Mouse (Mus musculus) stomach, postnatal 0 days (tissue): ENCODE measurements around the gene Rps6kb2.

Source experiments
- CTCF ChIP-seq: IDR thresholded peaks from 2 replicates; pipeline ENCODE4 v1.5.1; 2016; ENCODE audit warnings: antibody characterized with exemption, low read depth, mild to moderate bottlenecking, moderate library complexity
- EP300 ChIP-seq: optimal IDR thresholded peaks from 2 replicates; pipeline ENCODE3; 2016; ENCODE audit warnings: antibody characterized with exemption

GRCm38 (mm10) chr19:4163543-4163887 is 361 bp upstream of the Rps6kb2 start:
- TF ChIP-seq CTCF (no peak), EP300 (no peak)
